26 mouse cellular contexts compared by ENCODE assay signal in genomic region chr8:13589071-13589470, GRCm38 (mm10). TPM values are rescaled to one million over a fixed set of nuclear protein-coding genes. Genes with fewer than 3 reads are reported as not detected.
"Had no signal": no experiment of that assay in that cellular context is flagged by ENCODE, and none has a peak within 500 bp of the region (broad histone marks: within the 10 kb centered on the region; RNA-seq: fewer than 3 reads in every experiment).

No protein-coding gene starts in this region.

- H3K4me2 ChIP-seq: kidney, embryonic 15.5 days; limb, embryonic 12.5 days; limb, embryonic 15.5 days; midbrain, embryonic 13.5 days; neural tube, embryonic 13.5 days had no signal

- H3K9ac ChIP-seq: kidney, embryonic 15.5 days; limb, embryonic 12.5 days; limb, embryonic 15.5 days; midbrain, embryonic 13.5 days; neural tube, embryonic 13.5 days had no signal

- DNase-seq: kidney, adult 8-10 months; kidney, postnatal 10 days; kidney, postnatal 36 days; left cerebral cortex, postnatal 4 days; lung, adult 2 months; lung, postnatal 14 days; lung, postnatal 4 days; thymus, adult 18-20 months; thymus, postnatal 36 days had no signal

- ATAC-seq: intestine, postnatal 0 days; midbrain, embryonic 13.5 days; midbrain, embryonic 16.5 days had no signal

- H3K9me3 ChIP-seq: kidney, embryonic 15.5 days; limb, embryonic 12.5 days; limb, embryonic 15.5 days; midbrain, embryonic 10.5 days; midbrain, embryonic 13.5 days; neural tube, embryonic 13.5 days had no signal

- H3K4me1 ChIP-seq: kidney, embryonic 15.5 days; limb, embryonic 12.5 days; midbrain, embryonic 10.5 days; midbrain, embryonic 13.5 days had no signal

- H3K27ac ChIP-seq: kidney, embryonic 15.5 days; limb, embryonic 12.5 days; limb, embryonic 15.5 days; midbrain, embryonic 10.5 days; midbrain, embryonic 13.5 days; neural tube, embryonic 13.5 days had no signal

- H3K27me3 ChIP-seq: kidney, embryonic 15.5 days; limb, embryonic 12.5 days; limb, embryonic 15.5 days; midbrain, embryonic 13.5 days; neural tube, embryonic 13.5 days had no signal

- H3K4me3 ChIP-seq: kidney, embryonic 15.5 days; limb, embryonic 12.5 days; limb, embryonic 15.5 days; midbrain, embryonic 10.5 days; midbrain, embryonic 13.5 days; myocyte; neural tube, embryonic 13.5 days had no signal

RNA-seq across cellular contexts. Expression of gene 1700029H14Rik, which starts 26.8 kb away (rescaled TPM):
- total RNA-seq: layer of hippocampus, adult 18-20 months; left cerebral cortex, adult 8-10 months; left cerebral cortex, postnatal 14 days; left cerebral cortex, postnatal 4 days; megakaryocyte progenitor cell, adult 5-6 weeks had no signal
- polyA plus RNA-seq: intestine, embryonic 14.5 days; intestine, postnatal 0 days; kidney, embryonic 15.5 days; limb, embryonic 12.5 days; limb, embryonic 15.5 days; lung, embryonic 16.5 days; midbrain, embryonic 10.5 days; midbrain, embryonic 13.5 days; midbrain, embryonic 16.5 days; myocyte; neural tube, embryonic 13.5 days; small intestine, adult 2 months; stomach, embryonic 16.5 days had no signal
